Mouse (Mus musculus) bone marrow, adult 2 months (tissue): Measurements from ENCODE around the gene Klhdc8a.

Experiments
- CTCF ChIP-seq: fragments of 200-500 bp; IDR thresholded peaks from 2 replicates; pipeline ENCODE4 v1.5.1; 2011; ENCODE audit warnings: low read length, control low read depth; ENCODE audit not compliant: control insufficient read depth, insufficient read depth
- POLR2A ChIP-seq: fragments of 200-500 bp; IDR thresholded peaks from 2 replicates; pipeline ENCODE4 v1.6.1; 2011; ENCODE audit warnings: low read depth, mild to moderate bottlenecking, control low read depth, low read length, borderline replicate concordance; ENCODE audit not compliant: control insufficient read depth

GRCm38 (mm10) chr1:132331283-132331682, 32.9 kb downstream of the Klhdc8a start:
- TF ChIP-seq CTCF, result no peak
- no peak for TF ChIP-seq POLR2A
